Mouse (Mus musculus): ENCODE results near the gene Tmem210. TPM values are rescaled to one million over a fixed set of nuclear protein-coding genes. Genes with fewer than 3 reads are reported as not detected.

Tmem210 gene
- polyA plus RNA-seq, 1 experiment from 2014 or later, result not detected

DNA sequence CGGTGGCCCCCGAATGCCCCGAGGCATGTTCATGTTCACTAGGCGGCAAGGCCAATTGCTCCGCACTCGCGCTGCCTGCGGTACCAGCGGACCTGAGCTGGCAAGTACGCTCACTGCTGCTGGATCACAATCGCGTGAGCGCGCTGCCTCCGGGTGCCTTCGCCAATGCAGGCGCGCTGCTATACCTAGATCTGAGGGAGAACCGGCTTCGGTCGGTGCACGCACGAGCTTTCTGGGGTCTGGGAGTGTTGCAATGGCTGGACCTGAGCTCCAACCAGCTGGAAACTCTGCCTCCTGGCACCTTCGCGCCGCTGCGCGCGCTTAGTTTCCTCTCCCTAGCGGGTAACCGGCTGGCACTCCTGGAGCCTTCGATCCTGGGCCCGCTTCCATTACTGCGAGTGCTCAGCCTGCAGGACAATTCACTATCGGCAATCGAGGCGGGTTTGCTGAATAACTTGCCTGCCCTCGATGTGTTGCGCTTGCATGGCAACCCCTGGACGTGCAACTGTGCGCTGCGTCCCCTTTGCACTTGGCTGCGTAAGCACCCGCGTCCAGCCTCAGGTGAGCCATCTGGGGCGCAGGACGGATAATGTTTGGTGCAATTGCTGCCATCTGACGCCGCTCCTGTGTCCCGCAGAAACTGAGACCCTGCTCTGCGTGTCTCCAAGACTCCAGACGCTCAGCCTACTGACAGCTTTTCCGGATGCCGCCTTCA, 2.3 kb downstream of the Tmem210 start:
- H3K9ac ChIP-seq (replicated peaks), result peak overlapping the region; percentile 19; the same call in 1 of the 2 replicates
- peak overlapping the region; percentile 34 for H3K4me3 ChIP-seq
- ATAC-seq (replicated peaks), result peak; percentile 30
- peaks cover 9% of the 10 kb centered on the region for H3K36me3 ChIP-seq
- H3K27me3 ChIP-seq, result peaks cover 64% of the 10 kb centered on the region
- H3K4me1 ChIP-seq, result peaks cover 34% of the 10 kb centered on the region
- no peak overlapping the region for H3K27ac ChIP-seq (replicated peaks)
- 2% methylated on average over 54 of the region's 54 CpGs for WGBS
- no peaks in the 10 kb centered on the region for H3K9me3 ChIP-seq
- H3K4me2 ChIP-seq (replicated peaks), result peak overlapping the region; percentile 58

DNA sequence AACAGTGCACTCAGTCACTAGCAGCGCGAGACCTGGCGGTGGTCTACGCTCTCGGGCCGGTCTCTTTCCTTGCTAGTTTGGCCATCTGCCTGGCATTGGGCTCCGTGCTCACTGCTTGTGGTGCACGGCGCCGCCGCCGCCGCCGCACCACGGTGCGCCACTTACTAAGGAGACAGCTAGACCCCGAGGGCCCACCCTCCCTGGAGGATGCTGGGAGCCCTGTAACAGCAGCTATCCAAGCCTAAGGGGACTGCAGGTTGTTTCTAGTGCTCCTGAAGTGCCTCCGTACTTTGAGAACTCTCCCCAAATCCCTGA, 2.8 kb downstream of the Tmem210 start:
- Histone ChIP-seq H3K9me3 (no peaks in the 10 kb centered on the region), H3K27ac (replicated peaks) (no peak overlapping the region), H3K36me3 (peaks cover 4% of the 10 kb centered on the region; the same call in 1 of the 2 replicates), H3K4me3 (peak overlapping the region; percentile 34), H3K4me2 (replicated peaks) (peak overlapping the region; percentile 58), H3K4me1 (peaks cover 34% of the 10 kb centered on the region), H3K9ac (replicated peaks) (0 out of 2 replicates have a peak overlapping the region, but pooled peaks have one; percentile 19), H3K27me3 (peaks cover 64% of the 10 kb centered on the region)
- WGBS, result 1% methylated on average over 18 of the region's 18 CpGs
- no peak for ATAC-seq (replicated peaks)

DNA sequence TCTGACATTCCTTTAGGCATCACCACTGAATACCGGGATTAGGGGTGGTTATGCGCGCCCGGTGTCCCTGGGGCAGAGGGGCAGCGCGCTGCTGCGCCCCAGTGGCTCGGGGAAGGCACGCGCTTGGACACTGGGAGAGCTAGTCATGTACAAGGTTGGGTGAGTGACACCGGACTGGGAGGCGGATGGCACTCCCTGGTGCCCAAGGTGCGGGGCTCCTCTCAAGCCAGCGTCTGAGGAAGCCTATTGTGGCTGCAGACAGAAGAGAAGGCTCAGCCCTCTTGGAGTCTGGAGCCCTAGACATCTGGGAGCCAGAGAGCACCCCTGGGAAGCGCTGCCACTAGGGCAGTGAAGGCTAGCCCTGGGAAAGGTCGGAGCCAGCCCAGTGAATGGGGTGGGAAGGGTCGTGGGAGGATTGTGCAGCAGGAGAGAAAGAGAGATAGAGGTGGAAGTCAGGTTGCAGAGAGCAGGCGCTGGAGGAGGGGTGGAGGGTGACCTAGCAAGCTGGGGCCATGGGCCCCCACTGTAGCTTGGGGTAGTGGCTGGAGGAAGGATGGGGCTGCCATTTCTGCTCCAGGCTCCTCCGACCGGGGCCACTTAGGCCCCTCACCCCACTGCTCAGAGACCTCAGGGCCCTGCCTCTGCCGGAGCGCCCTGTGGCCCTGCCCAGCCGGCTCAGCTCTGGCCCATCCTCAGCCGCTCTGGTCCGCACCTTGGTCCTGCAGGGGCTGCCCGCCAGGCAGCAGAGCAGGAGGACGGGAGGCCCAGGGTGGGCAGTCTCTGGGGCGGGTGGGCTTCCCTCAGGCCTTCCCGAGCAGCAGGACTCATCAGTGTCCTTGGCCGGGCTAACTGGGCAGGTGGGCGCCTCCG, 3.5 kb downstream of the Tmem210 start:
- WGBS, result 5% methylated on average over 31 of the region's 32 CpGs
- no peak overlapping the region for H3K9ac ChIP-seq (replicated peaks)
- ATAC-seq (replicated peaks), result no peak

DNA sequence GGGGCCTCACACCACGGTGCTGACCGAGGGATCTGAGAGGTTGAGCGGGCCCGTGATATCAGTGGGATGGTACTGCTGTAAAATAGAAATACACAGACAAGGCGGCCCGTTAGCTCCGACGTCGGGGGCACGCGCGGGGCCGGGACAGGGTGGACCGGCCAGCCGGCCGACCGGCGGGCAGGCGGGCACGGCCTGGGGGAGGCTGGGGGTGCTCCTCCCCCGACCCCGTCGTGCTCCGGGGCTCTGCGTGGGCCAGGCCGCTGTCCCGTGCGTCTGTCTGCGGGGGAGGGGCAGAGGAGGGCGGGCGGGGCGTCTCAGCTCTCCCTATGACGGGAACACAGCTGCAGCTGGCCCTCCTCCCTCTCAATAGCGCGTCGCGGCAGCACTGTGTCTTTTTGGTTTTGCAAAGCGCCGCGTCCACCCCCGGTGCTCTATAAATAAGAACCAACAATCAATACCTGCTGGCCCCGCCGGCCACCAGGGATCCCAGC, 4.2 kb downstream of the Tmem210 start:
- Histone ChIP-seq H3K36me3 (no peaks in the 10 kb centered on the region), H3K9ac (replicated peaks) (peak overlapping the region; percentile 25; the same call in 1 of the 2 replicates), H3K27ac (replicated peaks) (no peak overlapping the region), H3K4me2 (replicated peaks) (peak overlapping the region; percentile 38), H3K9me3 (no peaks in the 10 kb centered on the region), H3K4me1 (peaks cover 34% of the 10 kb centered on the region), H3K4me3 (peak overlapping the region; percentile 26), H3K27me3 (peaks cover 68% of the 10 kb centered on the region)
- 0 out of 2 replicates have a peak, but pooled peaks have one; percentile 39 for ATAC-seq (replicated peaks)
- WGBS, result 4% methylated on average over 40 of the region's 43 CpGs

More for the DNA sequence above, 3.5 kb downstream of the Tmem210 start:
- Histone ChIP-seq H3K27me3 (peaks cover 64% of the 10 kb centered on the region), H3K4me2 (replicated peaks) (peak overlapping the region; percentile 58), H3K36me3 (no peaks in the 10 kb centered on the region), H3K4me3 (peak overlapping the region; percentile 34), H3K27ac (replicated peaks) (no peak overlapping the region), H3K9me3 (no peaks in the 10 kb centered on the region), H3K4me1 (peaks cover 34% of the 10 kb centered on the region)

DNA sequence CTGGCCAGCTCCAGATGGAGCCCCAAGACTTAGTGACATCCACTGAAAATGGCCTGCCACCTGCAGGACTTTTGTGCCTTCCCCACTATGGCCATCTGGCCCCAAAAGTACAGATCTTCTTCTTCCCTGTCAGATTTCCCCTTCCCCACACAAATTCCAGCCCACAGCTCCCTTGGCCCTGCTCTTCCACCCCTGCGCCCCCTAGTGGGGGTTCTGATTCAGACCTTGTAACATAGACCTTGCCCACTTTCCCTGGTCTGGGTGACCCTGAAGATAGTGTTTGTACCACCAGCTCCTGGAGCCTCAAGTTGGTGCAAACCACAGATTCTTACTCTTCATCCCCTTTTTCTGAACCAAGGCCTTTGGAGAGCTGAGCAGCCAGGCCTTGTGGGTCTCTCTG, 4.9 kb downstream of the Tmem210 start:
- Histone ChIP-seq H3K9ac (replicated peaks) (no peak overlapping the region), H3K4me2 (replicated peaks) (no peak overlapping the region), H3K4me3 (no peak overlapping the region), H3K27me3 (peaks cover 72% of the 10 kb centered on the region), H3K4me1 (peaks cover 34% of the 10 kb centered on the region), H3K36me3 (no peaks in the 10 kb centered on the region), H3K27ac (replicated peaks) (no peak overlapping the region), H3K9me3 (no peaks in the 10 kb centered on the region)
- 0% methylated on average over 1 of the region's 1 CpGs for WGBS
- no peak for ATAC-seq (replicated peaks)

GRCm38 (mm10) chr2:25293706-25294105, 5.8 kb downstream of the Tmem210 start:
- Histone ChIP-seq H3K27ac (replicated peaks) (no peak overlapping the region), H3K4me2 (replicated peaks) (no peak overlapping the region), H3K27me3 (peaks cover 70% of the 10 kb centered on the region), H3K9me3 (no peaks in the 10 kb centered on the region), H3K36me3 (no peaks in the 10 kb centered on the region), H3K4me1 (peaks cover 34% of the 10 kb centered on the region), H3K9ac (replicated peaks) (no peak overlapping the region), H3K4me3 (no peak overlapping the region)
- 74% methylated on average over 9 of the region's 9 CpGs for WGBS
- ATAC-seq (replicated peaks), result no peak

GRCm38 (mm10) chr2:25297093-25297492, 9.1 kb downstream of the Tmem210 start:
- no peak for ATAC-seq (replicated peaks)
- 83% methylated on average over 8 of the region's 8 CpGs for WGBS

DNA sequence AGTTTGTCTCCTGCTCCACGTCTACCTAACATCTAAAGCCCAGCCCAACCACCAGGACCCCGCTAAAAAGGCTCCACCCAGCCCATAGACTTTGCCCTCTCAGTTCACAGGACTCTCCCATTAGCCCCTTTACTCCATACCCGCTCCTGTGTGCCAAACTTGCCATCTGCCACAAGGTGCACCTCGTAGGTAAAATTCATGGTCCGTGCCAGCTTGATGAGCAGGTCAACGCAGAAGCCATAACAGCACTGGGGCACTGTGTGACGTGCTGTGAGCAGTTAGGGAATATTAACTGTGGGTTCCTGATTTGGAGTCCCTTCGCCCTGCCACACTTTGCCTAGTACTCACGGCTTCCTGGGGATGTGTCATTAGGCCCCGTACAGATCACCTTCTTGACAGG, 10.1 kb downstream of the Tmem210 start:
- Histone ChIP-seq H3K4me2 (replicated peaks) (no peak overlapping the region), H3K9me3 (no peaks in the 10 kb centered on the region), H3K4me3 (no peak overlapping the region), H3K27ac (replicated peaks) (no peak overlapping the region), H3K9ac (replicated peaks) (no peak overlapping the region), H3K4me1 (no peaks in the 10 kb centered on the region), H3K36me3 (no peaks in the 10 kb centered on the region; the same call in 1 of the 2 replicates), H3K27me3 (peaks cover 31% of the 10 kb centered on the region)
- 81% methylated on average over 10 of the region's 10 CpGs for WGBS
- ATAC-seq (replicated peaks), result no peak

More at GRCm38 (mm10) chr2:25297093-25297492, 9.1 kb downstream of the Tmem210 start:
- peaks cover 41% of the 10 kb centered on the region for H3K27me3 ChIP-seq
- no peaks in the 10 kb centered on the region; the same call in 1 of the 2 replicates for H3K36me3 ChIP-seq
- H3K27ac ChIP-seq (replicated peaks), result no peak overlapping the region
- H3K4me3 ChIP-seq, result no peak overlapping the region
- peaks cover 7% of the 10 kb centered on the region for H3K4me1 ChIP-seq
- H3K9me3 ChIP-seq, result no peaks in the 10 kb centered on the region
- no peak overlapping the region for H3K4me2 ChIP-seq (replicated peaks)
- no peak overlapping the region for H3K9ac ChIP-seq (replicated peaks)

DNA sequence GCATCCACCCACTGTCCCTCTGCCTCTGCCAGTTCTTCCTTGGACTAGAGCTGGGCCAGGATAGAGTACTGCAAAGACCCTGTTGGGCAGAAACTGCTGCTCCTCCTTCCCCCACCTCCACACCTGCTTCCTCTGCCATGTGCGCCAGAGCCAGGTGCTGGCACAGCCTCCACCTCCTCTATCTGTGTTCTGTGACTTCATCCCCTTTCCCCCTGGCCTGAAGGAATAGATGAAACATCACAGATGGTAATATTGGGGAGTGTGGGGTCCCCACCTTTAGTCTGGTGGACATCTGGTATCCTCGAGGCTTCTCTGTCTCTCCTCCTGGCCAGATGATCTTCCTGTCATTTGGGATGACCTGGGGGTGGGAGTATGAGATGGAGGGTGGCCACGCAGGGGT, 15.5 kb downstream of the Tmem210 start:
- Histone ChIP-seq H3K36me3 (no peaks in the 10 kb centered on the region; the same call in 1 of the 2 replicates), H3K4me3 (no peak overlapping the region), H3K4me2 (replicated peaks) (no peak overlapping the region), H3K9ac (replicated peaks) (no peak overlapping the region), H3K9me3 (no peaks in the 10 kb centered on the region), H3K4me1 (peaks cover 9% of the 10 kb centered on the region), H3K27me3 (peaks cover 43% of the 10 kb centered on the region), H3K27ac (replicated peaks) (no peak overlapping the region)
- WGBS, result 72% methylated on average over 3 of the region's 3 CpGs
- no peak for ATAC-seq (replicated peaks)

DNA sequence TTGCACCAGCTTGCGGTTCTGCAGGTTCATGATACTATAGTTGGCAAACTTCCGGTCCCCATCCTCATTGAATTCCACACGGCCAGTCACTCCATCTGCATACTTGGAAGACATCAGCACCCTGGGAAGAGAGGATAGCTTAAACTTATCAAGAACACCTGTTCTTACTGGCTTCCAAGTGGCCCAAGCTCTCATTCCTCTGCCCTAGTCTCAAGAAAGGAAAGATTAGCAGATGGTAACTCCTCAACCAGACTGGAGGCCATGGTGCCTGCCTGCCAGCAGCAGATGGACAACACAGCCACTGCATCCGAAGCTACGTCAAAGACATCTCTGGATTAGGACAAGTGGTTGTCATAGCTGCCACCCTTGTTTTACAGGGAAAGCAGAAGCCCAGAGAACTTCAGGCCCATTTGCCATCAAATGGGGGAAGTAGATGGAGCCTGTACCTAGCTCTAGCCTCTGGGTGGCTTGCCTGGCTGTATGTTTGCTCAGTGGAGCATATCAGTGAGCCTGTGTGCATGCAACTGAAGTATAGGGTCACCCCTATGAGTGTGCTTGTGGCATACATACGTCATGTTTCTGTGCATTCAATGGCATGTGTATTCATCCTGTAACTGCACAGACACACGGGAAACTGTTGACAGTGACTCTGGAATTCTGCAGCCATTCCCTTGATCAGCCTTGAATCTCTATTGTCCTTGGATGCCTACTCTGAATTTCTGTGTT, 16.1 kb downstream of the Tmem210 start:
- WGBS, result 78% methylated on average over 7 of the region's 7 CpGs
- Histone ChIP-seq H3K27ac (replicated peaks) (no peak overlapping the region), H3K4me3 (peak overlapping the region; percentile 52), H3K36me3 (no peaks in the 10 kb centered on the region; the same call in 1 of the 2 replicates), H3K4me1 (peaks cover 9% of the 10 kb centered on the region), H3K27me3 (peaks cover 48% of the 10 kb centered on the region), H3K9ac (replicated peaks) (0 out of 2 replicates have a peak overlapping the region, but pooled peaks have one; percentile 58), H3K9me3 (no peaks in the 10 kb centered on the region), H3K4me2 (replicated peaks) (peak overlapping the region; percentile 78)
- peak; percentile 47 for ATAC-seq (replicated peaks)

DNA sequence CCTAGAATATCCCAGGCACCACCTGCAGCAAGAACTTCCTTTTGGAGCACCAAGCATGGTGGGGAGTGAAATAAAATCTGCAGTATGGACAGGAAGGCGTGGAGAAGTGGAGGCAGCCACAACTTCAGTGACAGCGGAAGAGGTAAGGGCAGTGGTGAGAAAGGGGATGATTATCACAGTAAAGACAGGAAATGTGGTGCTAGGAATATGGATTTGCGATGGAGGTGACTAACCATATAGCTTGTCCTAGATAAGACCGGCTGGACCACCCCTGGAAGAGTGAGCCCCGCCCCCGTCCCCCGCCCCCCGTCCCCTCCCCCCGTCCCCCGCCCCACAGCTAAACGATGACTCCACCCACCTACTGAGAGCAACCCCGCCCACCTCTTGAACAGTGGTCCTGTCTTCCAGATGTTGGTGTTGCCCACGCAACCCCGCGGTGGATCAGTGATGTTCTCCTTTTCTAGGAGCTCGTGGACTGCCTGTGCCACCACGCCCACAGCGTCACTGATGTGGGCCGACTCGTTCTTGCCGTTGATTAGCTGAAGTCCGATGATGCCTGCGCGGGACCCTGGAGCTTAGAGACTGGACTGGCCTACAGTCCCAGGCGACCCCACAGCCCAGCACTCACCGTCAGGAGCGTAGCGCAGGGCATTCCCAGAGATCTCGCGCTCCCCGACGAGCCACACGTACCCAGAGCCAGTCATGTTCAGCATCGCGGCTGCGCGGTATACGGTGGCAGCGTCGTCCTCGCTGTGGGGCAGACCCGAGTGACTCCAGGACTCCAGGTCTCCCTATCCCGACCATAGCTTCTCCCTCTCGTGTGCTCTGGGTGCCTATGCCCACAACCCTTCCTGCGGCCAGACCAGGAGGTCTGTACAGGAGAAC, 17.0 kb downstream of the Tmem210 start:
- Histone ChIP-seq H3K27ac (replicated peaks) (peak overlapping the region; percentile 13; the same call in 1 of the 2 replicates), H3K36me3 (no peaks in the 10 kb centered on the region; the same call in 1 of the 2 replicates), H3K27me3 (peaks cover 56% of the 10 kb centered on the region), H3K4me1 (peaks cover 9% of the 10 kb centered on the region), H3K9me3 (no peaks in the 10 kb centered on the region), H3K4me3 (peak overlapping the region; percentile 52), H3K4me2 (replicated peaks) (peak overlapping the region; percentile 78), H3K9ac (replicated peaks) (peak overlapping the region; percentile 58)
- WGBS, result 2% methylated on average over 45 of the region's 45 CpGs
- peak; percentile 80 for ATAC-seq (replicated peaks)
